Mouse (Mus musculus) C2C12 (cell line): ENCODE results near the gene Ndst4. TPM values are rescaled to one million over a fixed set of nuclear protein-coding genes. Genes with fewer than 3 reads are reported as not detected.

Source experiments
- H3K27me3 ChIP-seq: one replicate; pipeline ENCODE4 v1.6.1; 2011; ENCODE audit not compliant: control insufficient read depth, insufficient read depth, insufficient read length
- H3K36me3 ChIP-seq: one replicate; pipeline ENCODE4 v1.6.1; 2011; ENCODE audit not compliant: control insufficient read depth, insufficient read depth
- H3K4me3 ChIP-seq: one replicate; pipeline ENCODE4 v1.5.1; 2011; ENCODE audit warnings: mild to moderate bottlenecking, control low read depth; ENCODE audit not compliant: poor library complexity, insufficient read depth, severe bottlenecking
- H3K79me2 ChIP-seq: one replicate; pipeline ENCODE4 v1.6.1; 2011; ENCODE audit not compliant: control insufficient read depth, insufficient read depth
- H3K79me3 ChIP-seq: one replicate; pipeline ENCODE4 v1.6.1; 2011; ENCODE audit warnings: low read depth, control low read depth
- H3ac ChIP-seq: one replicate; pipeline ENCODE3; 2011; ENCODE audit warnings: low read depth; ENCODE audit not compliant: control insufficient read depth, insufficient read length
- CEBPB ChIP-seq: IDR thresholded peaks from one replicate; pipeline ENCODE4 v1.6.1; 2011; ENCODE audit warnings: low read depth, mild to moderate bottlenecking, control low read depth, moderate library complexity
- CTCF ChIP-seq: IDR thresholded peaks from one replicate; pipeline ENCODE4 v1.5.1; 2011; ENCODE audit not compliant: control insufficient read depth, insufficient read depth, insufficient read length
- FOSL1 ChIP-seq: IDR thresholded peaks from one replicate; pipeline ENCODE4 v1.8.0; 2011; ENCODE audit warnings: mild to moderate bottlenecking, low read length; ENCODE audit not compliant: poor library complexity, insufficient read depth, severe bottlenecking
- MAX ChIP-seq: IDR thresholded peaks from one replicate; pipeline ENCODE4 v1.6.1; 2011; ENCODE audit warnings: mild to moderate bottlenecking, control low read depth
- MYOD1 ChIP-seq: IDR thresholded peaks from one replicate; pipeline ENCODE4 v1.6.1; 2011; ENCODE audit warnings: low read depth; ENCODE audit not compliant: control insufficient read depth, insufficient read length
- MYOG ChIP-seq: IDR thresholded peaks from one replicate; pipeline ENCODE4 v1.6.1; 2011; ENCODE audit not compliant: control insufficient read depth, insufficient read length; ENCODE audit errors: extremely low read depth
- USF1 ChIP-seq: IDR thresholded peaks from one replicate; pipeline ENCODE4 v1.6.1; 2011; ENCODE audit warnings: low read depth, mild to moderate bottlenecking, control low read depth, moderate library complexity
- polyA plus RNA-seq: library from polyadenylated mRNA; unstranded; fragments of >200 nt; fragmentation: generic; extraction: Trizol; gene quantifications from one replicate; pipeline ENCODE4 v1.2.1, GENCODE M21; 2012; ENCODE audit warnings: missing spikeins

The Ndst4 gene
- polyA plus RNA-seq, 1 experiment, result 0.44 TPM

GRCm38 (mm10) chr3:125745142-125745496, 341.2 kb downstream of the Ndst4 start:
- H3K36me3 ChIP-seq, result no peaks in the 10 kb centered on the region
- H3ac ChIP-seq, result no peak overlapping the region
- H3K4me3 ChIP-seq, result no peak overlapping the region
- no peaks in the 10 kb centered on the region for H3K27me3 ChIP-seq
- no peaks in the 10 kb centered on the region for H3K79me3 ChIP-seq
- H3K79me2 ChIP-seq, result no peaks in the 10 kb centered on the region
- TF ChIP-seq FOSL1 (no peak), CEBPB (no peak), USF1 (no peak), CTCF (no peak), MAX (no peak), MYOD1 (no peak), MYOG (no peak)

- Histone ChIP-seq H3ac (no peak overlapping the region), H3K4me3 (no peak overlapping the region), H3K36me3 (no peaks in the 10 kb centered on the region), H3K79me2 (no peaks in the 10 kb centered on the region), H3K79me3 (no peaks in the 10 kb centered on the region), H3K27me3 (no peaks in the 10 kb centered on the region)
- TF ChIP-seq CTCF (no peak), CEBPB (no peak), USF1 (no peak)
Observed at GRCm38 (mm10) chr3:125746367-125746766, 342.5 kb downstream of the Ndst4 start.

- TF ChIP-seq USF1 (no peak), FOSL1 (no peak), MYOD1 (no peak)
- Histone ChIP-seq H3K27me3 (no peaks in the 10 kb centered on the region), H3ac (no peak overlapping the region), H3K79me3 (no peaks in the 10 kb centered on the region), H3K4me3 (no peak overlapping the region), H3K36me3 (no peaks in the 10 kb centered on the region), H3K79me2 (no peaks in the 10 kb centered on the region)
Observed at GRCm38 (mm10) chr3:125756911-125757310, 353.0 kb downstream of the Ndst4 start.

- H3K79me2 ChIP-seq, result no peaks in the 10 kb centered on the region
- H3ac ChIP-seq, result no peak overlapping the region
Observed at GRCm38 (mm10) chr3:125760711-125761110, 356.8 kb downstream of the Ndst4 start.

More at GRCm38 (mm10) chr3:125760711-125761110, 356.8 kb downstream of the Ndst4 start:
- Histone ChIP-seq H3K79me3 (no peaks in the 10 kb centered on the region), H3K36me3 (no peaks in the 10 kb centered on the region), H3K27me3 (no peaks in the 10 kb centered on the region), H3K4me3 (no peak overlapping the region)
- TF ChIP-seq MYOD1 (no peak), MYOG (no peak), CTCF (no peak), MAX (no peak), FOSL1 (no peak), USF1 (no peak), CEBPB (no peak)
